Mouse (Mus musculus) testis, postnatal 10 days (tissue): ENCODE data around the gene Edn2.

Source experiments
- DNase-seq: peaks from one replicate; pipeline ENCODE4 v3.0.0; 2021; ENCODE audit warnings: low spot score

The Edn2 gene

DNA sequence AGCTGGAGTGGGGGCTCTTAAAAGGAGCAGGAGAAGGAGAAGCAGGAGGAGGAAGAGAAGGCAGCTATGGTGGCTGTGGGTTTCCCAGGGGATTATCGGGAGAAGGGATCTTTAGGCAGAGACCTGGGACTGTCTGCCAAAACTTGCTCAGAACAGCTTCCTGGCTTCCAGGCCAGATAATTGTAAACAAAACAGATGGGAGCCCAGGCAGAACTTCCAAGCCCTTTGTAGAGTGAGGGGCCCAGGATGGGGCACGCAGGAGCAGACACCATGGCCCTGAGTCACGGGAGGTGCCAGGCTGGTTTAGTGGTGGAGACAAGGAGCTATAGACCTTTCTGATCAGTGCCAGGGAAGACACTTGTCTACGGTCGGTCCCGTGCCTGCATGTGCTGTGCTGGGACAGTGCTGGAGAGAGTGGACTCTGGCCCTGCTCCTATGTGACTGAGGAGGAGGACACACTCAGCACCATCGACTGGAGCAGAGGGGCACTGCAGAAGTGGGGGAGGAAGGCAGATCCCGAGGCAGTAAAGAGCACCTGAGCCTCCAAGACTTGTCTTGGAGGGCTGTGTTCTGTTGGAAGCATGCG is 43.4 kb downstream of the Edn2 start:
- DNase-seq = no peak

DNA sequence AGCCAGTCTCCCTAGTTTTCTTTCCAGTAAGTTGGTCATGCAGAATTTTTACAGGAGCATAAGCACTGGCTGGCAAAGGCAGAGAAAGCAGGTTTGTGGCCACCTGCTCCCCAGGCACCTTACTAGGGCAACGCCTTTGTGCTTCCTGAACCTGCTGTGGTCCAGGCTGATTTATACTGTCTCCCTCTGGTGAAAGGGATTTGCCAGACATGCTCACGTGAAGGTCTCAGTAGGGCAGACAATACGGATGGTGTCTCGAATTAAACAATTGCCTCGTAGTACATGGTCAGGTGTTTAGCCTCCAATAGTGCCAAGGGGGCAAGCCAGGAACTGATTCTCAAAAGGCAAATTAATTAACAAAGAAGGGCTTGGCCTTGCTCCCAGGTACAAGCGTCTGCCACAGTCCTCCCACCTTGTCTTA is 45.5 kb downstream of the Edn2 start:
- no peak for DNase-seq

GRCm38 (mm10) chr4:120212080-120212479 is 51.1 kb downstream of the Edn2 start:
- DNase-seq = no peak

GRCm38 (mm10) chr4:120212812-120213211 is 51.8 kb downstream of the Edn2 start:
- DNase-seq = no peak

DNA sequence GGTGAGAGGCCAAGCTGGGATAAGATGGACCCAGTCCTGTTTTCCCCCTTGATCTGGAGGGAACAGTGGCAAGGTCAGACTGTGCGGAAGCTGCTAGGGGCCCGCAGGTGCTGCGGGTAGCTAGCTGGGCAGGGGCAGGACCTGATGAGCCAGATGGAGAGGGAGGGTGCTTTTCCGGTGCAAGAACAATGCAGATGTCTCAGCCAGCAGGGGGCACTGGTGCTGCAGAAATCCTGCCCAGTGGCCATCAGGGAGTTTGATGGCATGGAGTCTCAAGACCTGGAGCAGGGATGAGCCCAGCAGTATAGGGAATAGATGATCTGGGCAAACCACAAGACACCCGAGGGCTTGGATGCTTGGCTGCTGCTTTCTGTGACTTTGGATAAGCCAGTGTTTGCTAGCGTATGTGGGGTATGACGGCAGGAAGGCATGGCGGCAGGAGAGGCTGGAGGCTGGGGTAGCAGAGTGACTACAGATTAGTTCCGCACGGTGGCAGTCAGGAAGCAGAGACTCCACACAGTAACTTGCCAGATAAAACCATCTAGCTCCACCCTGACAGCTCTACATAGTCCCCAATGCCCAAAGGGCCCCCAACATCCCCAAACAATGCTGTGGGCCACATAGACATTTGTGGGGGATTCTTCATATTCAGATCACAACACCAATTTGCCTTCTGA is 55.0 kb downstream of the Edn2 start:
- peak; percentile 84 for DNase-seq

DNA sequence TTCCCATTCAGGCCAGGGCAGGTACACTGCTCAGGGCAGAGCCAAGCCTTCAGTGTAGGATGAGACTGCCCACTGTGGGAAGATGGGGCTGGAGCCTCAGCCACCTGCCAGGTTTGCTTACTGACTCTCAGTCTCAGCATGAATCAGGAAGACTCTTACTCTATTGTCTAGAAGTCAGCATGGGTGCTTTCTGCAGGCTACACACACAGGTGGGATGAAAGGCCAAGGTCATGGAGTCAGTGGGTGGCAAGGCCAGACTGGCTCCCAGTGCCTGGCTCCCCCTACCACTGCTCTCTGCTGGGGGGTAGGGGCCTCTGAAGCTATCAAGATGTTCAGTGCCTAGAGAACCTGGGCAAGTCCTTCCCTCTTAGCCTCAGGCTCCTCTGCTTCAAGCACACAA is 55.9 kb downstream of the Edn2 start:
- no peak for DNase-seq
